Mouse (Mus musculus): ENCODE measurements at regions not wholly inside any gene's neighbourhood (a gene's known extent, or its start where the extent isn't known, plus 50 kb on each side); places are given as distances from the start of the nearest gene placed in this dataset.

DNA sequence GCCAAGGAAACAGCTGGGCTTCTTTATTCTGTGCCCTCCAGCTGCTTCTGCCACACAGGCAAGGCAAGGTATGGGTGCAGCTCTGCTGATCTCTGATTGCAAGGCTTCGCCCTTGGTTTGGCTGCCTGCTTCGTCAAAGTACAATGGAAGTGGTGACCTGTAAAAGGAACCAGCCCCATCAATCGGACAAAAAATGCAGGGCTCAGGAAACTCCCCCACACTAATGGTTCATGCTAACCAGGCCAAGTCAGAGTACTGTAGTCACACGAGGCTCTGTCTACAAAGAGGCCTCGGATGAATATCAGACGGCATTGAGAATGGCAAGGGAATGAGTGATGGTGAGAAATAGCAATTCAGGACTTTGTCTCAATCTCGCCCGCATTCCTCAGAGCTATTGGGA, 433.8 kb downstream of the Meis1 start:
- in situ Hi-C loops (cut with MboI; ENCODE audit: low sequenced_read_pairs in 2 of 2, unreplicated experiment in 2 of 2), result no loop called here
- TF ChIP-seq HCFC1 (IDR thresholded peaks at IDR 0.05; ENCODE audit: borderline replicate concordance, insufficient read depth, low read length), result no peak
- no peak overlapping the region for H3K27ac ChIP-seq (ENCODE audit: insufficient read depth, low read depth, low read length, poor library complexity, severe bottlenecking)
- H3K4me1 ChIP-seq (ENCODE audit: control insufficient read depth in 2 of 2, insufficient read depth in 2 of 2, low read length in 2 of 2, poor library complexity in 1 of 2), result no peaks in the 10 kb centered on the region
- no peaks in the 10 kb centered on the region for H3K9me3 ChIP-seq (ENCODE audit: control insufficient read depth, insufficient read depth, low read depth, low read length)
- DNase-seq (ENCODE audit: low read depth, low spot score), result no peak
- H3K9ac ChIP-seq (ENCODE audit: insufficient read depth, low read depth, low read length, poor library complexity, severe bottlenecking), result no peak overlapping the region
- H3K4me3 ChIP-seq (ENCODE audit: insufficient read depth in 1 of 2, low read depth in 1 of 2, low read length in 2 of 2, poor library complexity in 1 of 2, severe bottlenecking in 1 of 2), result no peak overlapping the region
- H3K36me3 ChIP-seq (ENCODE audit: control insufficient read depth, insufficient read depth, low read length, poor library complexity, severe bottlenecking), result no peaks in the 10 kb centered on the region

DNA sequence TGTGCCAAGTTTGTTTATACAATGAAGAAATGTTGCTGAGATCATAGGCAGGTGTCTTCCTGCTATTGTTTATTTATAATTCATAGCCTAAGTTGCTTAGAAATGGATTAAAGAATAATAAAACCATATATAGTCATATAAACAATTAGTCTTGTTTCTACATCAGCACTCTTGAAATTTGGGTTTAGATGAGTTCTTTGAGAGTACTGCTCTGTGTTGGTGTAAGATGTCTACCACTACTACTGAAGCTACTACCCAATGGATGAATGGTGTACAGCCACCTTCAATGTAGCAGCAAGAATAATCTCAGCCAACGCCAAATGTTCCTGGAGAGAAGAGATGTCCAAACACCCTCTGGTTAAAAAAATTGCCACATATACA, 436.0 kb downstream of the Meis1 start:
- no peaks in the 10 kb centered on the region for H3K9me3 ChIP-seq (ENCODE audit: control insufficient read depth, insufficient read depth, low read depth, low read length)
- in situ Hi-C loops (cut with MboI; ENCODE audit: low sequenced_read_pairs in 2 of 2, unreplicated experiment in 2 of 2), result no loop called here
- TF ChIP-seq MAFK (IDR thresholded peaks at IDR 0.05; ENCODE audit: insufficient read depth, low read depth, low read length) (no peak), CHD2 (IDR thresholded peaks at IDR 0.05; ENCODE audit: low read depth, low read length) (no peak), HCFC1 (IDR thresholded peaks at IDR 0.05; ENCODE audit: borderline replicate concordance, insufficient read depth, low read length) (no peak), ZNF384 (IDR thresholded peaks at IDR 0.05; ENCODE audit: low read depth, low read length) (no peak), ZC3H11A (IDR thresholded peaks at IDR 0.05; ENCODE audit: borderline replicate concordance, low read depth, low read length) (no peak)
- no peak for DNase-seq (ENCODE audit: low read depth, low spot score)
- no peaks in the 10 kb centered on the region for H3K4me1 ChIP-seq (ENCODE audit: control insufficient read depth in 2 of 2, insufficient read depth in 2 of 2, low read length in 2 of 2, poor library complexity in 1 of 2)
- no peaks in the 10 kb centered on the region for H3K36me3 ChIP-seq (ENCODE audit: control insufficient read depth, insufficient read depth, low read length, poor library complexity, severe bottlenecking)
- H3K4me3 ChIP-seq (ENCODE audit: insufficient read depth in 1 of 2, low read depth in 1 of 2, low read length in 2 of 2, poor library complexity in 1 of 2, severe bottlenecking in 1 of 2), result no peak overlapping the region
- H3K9ac ChIP-seq (ENCODE audit: insufficient read depth, low read depth, low read length, poor library complexity, severe bottlenecking), result no peak overlapping the region
- H3K27ac ChIP-seq (ENCODE audit: insufficient read depth, low read depth, low read length, poor library complexity, severe bottlenecking), result no peak overlapping the region

GRCm38 (mm10) chr11:18581997-18582780, 436.6 kb downstream of the Meis1 start:
- H3K9me3 ChIP-seq (ENCODE audit: control insufficient read depth, insufficient read depth, low read depth, low read length), result no peaks in the 10 kb centered on the region
- H3K9ac ChIP-seq (ENCODE audit: insufficient read depth, low read depth, low read length, poor library complexity, severe bottlenecking), result no peak overlapping the region
- no peaks in the 10 kb centered on the region for H3K4me1 ChIP-seq (ENCODE audit: control insufficient read depth in 2 of 2, insufficient read depth in 2 of 2, low read length in 2 of 2, poor library complexity in 1 of 2)
- H3K4me3 ChIP-seq (ENCODE audit: insufficient read depth in 1 of 2, low read depth in 1 of 2, low read length in 2 of 2, poor library complexity in 1 of 2, severe bottlenecking in 1 of 2), result no peak overlapping the region
- TF ChIP-seq MAFK (IDR thresholded peaks at IDR 0.05; ENCODE audit: insufficient read depth, low read depth, low read length) (no peak), CHD2 (IDR thresholded peaks at IDR 0.05; ENCODE audit: low read depth, low read length) (no peak), HCFC1 (IDR thresholded peaks at IDR 0.05; ENCODE audit: borderline replicate concordance, insufficient read depth, low read length) (no peak), ZC3H11A (IDR thresholded peaks at IDR 0.05; ENCODE audit: borderline replicate concordance, low read depth, low read length) (no peak), ZNF384 (IDR thresholded peaks at IDR 0.05; ENCODE audit: low read depth, low read length) (no peak)
- no peak overlapping the region for H3K27ac ChIP-seq (ENCODE audit: insufficient read depth, low read depth, low read length, poor library complexity, severe bottlenecking)
- no peaks in the 10 kb centered on the region for H3K36me3 ChIP-seq (ENCODE audit: control insufficient read depth, insufficient read depth, low read length, poor library complexity, severe bottlenecking)
- in situ Hi-C loops (cut with MboI; ENCODE audit: low sequenced_read_pairs in 2 of 2, unreplicated experiment in 2 of 2), result no loop called here
- DNase-seq (ENCODE audit: low read depth, low spot score), result no peak

DNA sequence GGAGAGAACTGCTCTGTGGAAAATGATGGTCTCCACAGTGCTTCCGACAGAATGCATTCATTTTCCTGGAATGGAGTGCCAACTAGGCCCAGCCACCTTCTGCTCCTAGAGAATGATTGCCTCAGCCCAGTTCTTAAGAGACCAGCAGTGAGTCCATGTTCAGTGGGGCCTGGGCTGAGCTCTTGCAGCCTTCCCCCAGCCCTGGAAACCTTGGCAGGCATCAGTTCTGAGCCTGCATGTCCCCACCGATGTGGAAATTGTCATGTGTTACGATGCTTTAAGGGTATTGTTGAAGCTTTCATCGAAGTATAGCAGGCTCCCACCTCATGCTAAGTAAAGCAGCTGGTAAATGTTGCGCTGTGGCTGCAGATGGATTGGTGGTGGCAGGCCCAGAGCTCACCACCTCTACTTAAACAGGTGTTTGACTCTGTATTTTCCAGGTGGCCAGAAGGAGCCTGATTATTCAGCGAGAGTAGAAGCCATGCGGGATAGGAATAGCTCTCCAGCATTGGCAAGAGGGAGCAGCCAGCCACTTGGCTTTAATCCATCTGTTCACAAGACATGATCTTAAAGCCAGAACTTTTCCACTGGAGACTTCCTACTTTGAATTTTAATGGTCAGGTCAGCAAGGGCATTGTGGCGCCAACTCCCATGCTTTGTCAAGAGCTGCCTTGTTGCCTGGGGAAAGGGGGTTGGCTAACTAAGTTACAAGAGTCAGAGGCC, 437.5 kb downstream of the Meis1 start:
- H3K4me1 ChIP-seq (ENCODE audit: control insufficient read depth in 2 of 2, insufficient read depth in 2 of 2, low read length in 2 of 2, poor library complexity in 1 of 2), result no peaks in the 10 kb centered on the region
- TF ChIP-seq CHD2 (IDR thresholded peaks at IDR 0.05; ENCODE audit: low read depth, low read length) (no peak), ZNF384 (IDR thresholded peaks at IDR 0.05; ENCODE audit: low read depth, low read length) (no peak), MAFK (IDR thresholded peaks at IDR 0.05; ENCODE audit: insufficient read depth, low read depth, low read length) (no peak), HCFC1 (IDR thresholded peaks at IDR 0.05; ENCODE audit: borderline replicate concordance, insufficient read depth, low read length) (no peak), ZC3H11A (IDR thresholded peaks at IDR 0.05; ENCODE audit: borderline replicate concordance, low read depth, low read length) (no peak)
- in situ Hi-C loops (cut with MboI; ENCODE audit: low sequenced_read_pairs in 2 of 2, unreplicated experiment in 2 of 2), result no loop called here
- H3K9me3 ChIP-seq (ENCODE audit: control insufficient read depth, insufficient read depth, low read depth, low read length), result no peaks in the 10 kb centered on the region
- no peak overlapping the region for H3K4me3 ChIP-seq (ENCODE audit: insufficient read depth in 1 of 2, low read depth in 1 of 2, low read length in 2 of 2, poor library complexity in 1 of 2, severe bottlenecking in 1 of 2)
- no peak overlapping the region for H3K9ac ChIP-seq (ENCODE audit: insufficient read depth, low read depth, low read length, poor library complexity, severe bottlenecking)
- H3K27ac ChIP-seq (ENCODE audit: insufficient read depth, low read depth, low read length, poor library complexity, severe bottlenecking), result no peak overlapping the region
- no peaks in the 10 kb centered on the region for H3K36me3 ChIP-seq (ENCODE audit: control insufficient read depth, insufficient read depth, low read length, poor library complexity, severe bottlenecking)
- no peak for DNase-seq (ENCODE audit: low read depth, low spot score)

All from ES-E14 (cell line).